Mouse (Mus musculus) cerebellum, adult (tissue): Measurements from ENCODE around the gene F13a1.

Source experiments
- ATAC-seq: cut with Nextera tagmentation; 2 replicates; pipeline ENCODE4 v1.9.2; 2017; ENCODE audit warnings: mild to moderate bottlenecking, moderate library complexity, mixed read lengths; ENCODE audit not compliant: insufficient number of reproducible peaks, low FRiP score, low TSS enrichment

Gene F13a1

GRCm38 (mm10) chr13:37050126-37050525 is at the start of gene F13a1:
TSS of gene F13a1 (minus strand) at chr13:37050244.
- no peak for ATAC-seq

- no peak for ATAC-seq
Observed at GRCm38 (mm10) chr13:37091620-37092019, 41.6 kb upstream of the F13a1 start.

- ATAC-seq = peak; percentile 41; the same call in 1 of the 2 replicates
Observed at GRCm38 (mm10) chr13:37089104-37089503, 39.1 kb upstream of the F13a1 start.

GRCm38 (mm10) chr13:37081506-37082241 is 31.6 kb upstream of the F13a1 start:
- ATAC-seq = peak; percentile 54; the same call in 1 of the 2 replicates

GRCm38 (mm10) chr13:37071390-37071789 is 21.3 kb upstream of the F13a1 start:
- no peak for ATAC-seq

- no peak for ATAC-seq
Observed at GRCm38 (mm10) chr13:37070824-37071223, 20.8 kb upstream of the F13a1 start.

GRCm38 (mm10) chr13:37060810-37061209 is 10.8 kb upstream of the F13a1 start:
- ATAC-seq = no peak

- no peak for ATAC-seq
Observed at GRCm38 (mm10) chr13:37056662-37057061, 6.6 kb upstream of the F13a1 start.

- ATAC-seq = no peak
Observed at GRCm38 (mm10) chr13:37049631-37050030, 413 bp downstream of the F13a1 start.

- ATAC-seq = no peak
Observed at GRCm38 (mm10) chr13:37049018-37049417, 1.0 kb downstream of the F13a1 start.

GRCm38 (mm10) chr13:37045005-37045404 is 5.0 kb downstream of the F13a1 start:
- ATAC-seq = no peak

- no peak for ATAC-seq
Observed at GRCm38 (mm10) chr13:37034745-37035144, 15.3 kb downstream of the F13a1 start.

GRCm38 (mm10) chr13:37025996-37026579 is 24.0 kb downstream of the F13a1 start:
- no peak for ATAC-seq

GRCm38 (mm10) chr13:37021575-37021974 is 28.5 kb downstream of the F13a1 start:
- ATAC-seq = no peak

- ATAC-seq = no peak
Observed at GRCm38 (mm10) chr13:37010771-37011170, 39.3 kb downstream of the F13a1 start.

GRCm38 (mm10) chr13:37006224-37006623 is 43.8 kb downstream of the F13a1 start:
- no peak for ATAC-seq

GRCm38 (mm10) chr13:36999210-36999705 is 50.8 kb downstream of the F13a1 start:
- no peak for ATAC-seq

GRCm38 (mm10) chr13:36993593-36993992 is 56.5 kb downstream of the F13a1 start:
- no peak for ATAC-seq

- ATAC-seq = no peak
Observed at GRCm38 (mm10) chr13:36988392-36988791, 61.7 kb downstream of the F13a1 start.

- ATAC-seq = no peak
Observed at GRCm38 (mm10) chr13:36973016-36973415, 77.0 kb downstream of the F13a1 start.

- ATAC-seq = no peak
Observed at GRCm38 (mm10) chr13:36972226-36972625, 77.8 kb downstream of the F13a1 start.

- ATAC-seq = no peak
Observed at GRCm38 (mm10) chr13:36962926-36963325, 87.1 kb downstream of the F13a1 start.
